Mouse (Mus musculus): ENCODE measurements around the gene Cd300a.

DNA sequence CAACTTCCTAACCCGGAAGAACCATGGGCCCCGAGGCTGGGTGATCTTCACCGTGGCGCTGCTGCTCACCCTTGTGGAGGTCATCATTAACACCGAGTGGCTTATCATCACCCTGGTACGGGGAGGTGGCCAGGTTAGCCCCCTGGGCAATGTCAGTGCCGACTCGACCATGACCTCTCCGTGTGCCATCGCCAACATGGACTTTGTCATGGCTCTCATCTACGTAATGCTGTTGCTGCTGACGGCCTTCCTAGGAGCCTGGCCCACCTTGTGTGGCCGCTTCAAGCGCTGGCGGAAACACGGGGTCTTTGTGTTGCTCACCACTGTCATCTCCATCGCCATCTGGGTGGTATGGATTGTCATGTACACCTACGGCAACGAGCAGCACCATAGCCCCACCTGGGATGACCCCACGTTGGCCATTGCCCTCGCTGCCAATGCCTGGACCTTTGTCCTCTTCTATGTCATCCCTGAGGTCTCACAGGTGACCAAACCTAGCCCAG lies 25.9 kb upstream of the Cd300a start:
- TF ChIP-seq CTCF (IDR thresholded peaks at IDR 0.05; ENCODE audit: low read depth) (no peak), EP300 (optimal IDR thresholded peaks at IDR 0.05) (no peak)
